Mouse (Mus musculus): ENCODE data around the gene Sys1. TPM values are rescaled to one million over a fixed set of nuclear protein-coding genes. Genes with fewer than 3 reads are reported as not detected.

Gene Sys1
- total and polyA plus RNA-seq, 2 experiments from 2014 or later, result 108 to 194 TPM

DNA sequence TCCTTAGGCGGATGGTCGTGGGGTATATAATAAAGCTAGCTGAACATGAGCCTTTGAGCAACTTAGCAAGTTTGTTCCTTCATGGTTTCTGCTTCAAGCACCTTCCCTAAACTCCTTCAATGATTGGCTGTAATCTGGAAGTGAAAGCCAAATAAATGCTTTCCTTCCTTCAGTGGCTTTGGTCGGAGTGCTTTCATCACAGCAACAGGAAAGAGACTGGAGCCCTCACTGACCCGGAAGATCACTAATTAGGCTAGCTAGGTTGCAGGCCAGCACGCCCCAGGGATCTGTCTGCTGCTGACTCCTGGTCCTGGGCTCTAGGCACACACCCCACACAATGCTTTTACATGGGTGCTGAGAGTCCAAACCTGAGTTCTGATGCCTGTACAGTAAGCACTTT is 71.8 kb downstream of the Sys1 start:
- WGBS, result 71% methylated on average over 5 of the region's 5 CpGs
- ATAC-seq (ENCODE audit: low FRiP score), result no peak
- no peak overlapping the region for H3K9ac ChIP-seq (replicated peaks; ENCODE audit: low read length, poor library complexity, severe bottlenecking)
- no peak overlapping the region for H3K27ac ChIP-seq (ENCODE audit: low read depth, low read length)
- no peak for DNase-seq (ENCODE audit: low spot score)
- H3K27me3 ChIP-seq (ENCODE audit: insufficient read depth, low read length), result no peaks in the 10 kb centered on the region
- TF ChIP-seq CTCF (IDR thresholded peaks at IDR 0.05), result no peak
- no peaks in the 10 kb centered on the region for H3K9me3 ChIP-seq (ENCODE audit: low read length)
- H3K4me3 ChIP-seq (ENCODE audit: low read depth, low read length), result no peak overlapping the region
- H3K36me3 ChIP-seq (ENCODE audit: insufficient read depth, low read length), result no peaks in the 10 kb centered on the region
- no peaks in the 10 kb centered on the region for H3K4me1 ChIP-seq (ENCODE audit: insufficient read depth, low read length)
- no peak overlapping the region for H3K4me2 ChIP-seq (ENCODE audit: low read depth, low read length, poor library complexity, severe bottlenecking)

Other genes starting within 250 kb of the Sys1 start
- gene Wfdc15b, start 235.3 kb upstream of the Sys1 start, total RNA-seq (2014; rRNA removed), result not detected in 2 replicates
- gene Wfdc15b, start 235.3 kb upstream of the Sys1 start, polyA plus RNA-seq (2015; fragmentation: Nextera tagmentation; extraction: Ambion mirVana), result not detected in 2 replicates
- not detected in 2 replicates for gene Svs2, start 218.5 kb upstream of the Sys1 start, total RNA-seq (2014; rRNA removed)
- not detected in 2 replicates for gene Svs2, start 218.5 kb upstream of the Sys1 start, polyA plus RNA-seq (2015; fragmentation: Nextera tagmentation; extraction: Ambion mirVana)
- gene Svs3b, start 200.3 kb upstream of the Sys1 start, total RNA-seq (2014; rRNA removed), result not detected in 2 replicates
- gene Svs3b, start 200.3 kb upstream of the Sys1 start, polyA plus RNA-seq (2015; fragmentation: Nextera tagmentation; extraction: Ambion mirVana), result not detected in 2 replicates
- not detected in 2 replicates for gene Svs4, start 178.5 kb upstream of the Sys1 start, total RNA-seq (2014; rRNA removed)
- not detected in 2 replicates for gene Svs4, start 178.5 kb upstream of the Sys1 start, polyA plus RNA-seq (2015; fragmentation: Nextera tagmentation; extraction: Ambion mirVana)
- not detected in 2 replicates for gene Svs3a, start 167.7 kb upstream of the Sys1 start, total RNA-seq (2014; rRNA removed)
- gene Svs3a, start 167.7 kb upstream of the Sys1 start, polyA plus RNA-seq (2015; fragmentation: Nextera tagmentation; extraction: Ambion mirVana), result not detected in 2 replicates
- gene Svs6, start 140.2 kb upstream of the Sys1 start, total RNA-seq (2014; rRNA removed), result not detected in 2 replicates
- gene Svs6, start 140.2 kb upstream of the Sys1 start, polyA plus RNA-seq (2015; fragmentation: Nextera tagmentation; extraction: Ambion mirVana), result not detected in 2 replicates
- not detected in 2 replicates for gene Svs5, start 124.2 kb upstream of the Sys1 start, total RNA-seq (2014; rRNA removed)
- gene Svs5, start 124.2 kb upstream of the Sys1 start, polyA plus RNA-seq (2015; fragmentation: Nextera tagmentation; extraction: Ambion mirVana), result not detected in 2 replicates
- gene Slpi, start 67.9 kb upstream of the Sys1 start, total RNA-seq (2014; rRNA removed), result not detected in 2 replicates
- gene Slpi, start 67.9 kb upstream of the Sys1 start, polyA plus RNA-seq (2015; fragmentation: Nextera tagmentation; extraction: Ambion mirVana), result 0.27 and 0.36 TPM in 2 replicates
- 0.77 TPM in 1 of 2 replicates, not detected in the other for gene Rbpjl, start 53.8 kb upstream of the Sys1 start, total RNA-seq (2014; rRNA removed)
- gene Rbpjl, start 53.8 kb upstream of the Sys1 start, polyA plus RNA-seq (2015; fragmentation: Nextera tagmentation; extraction: Ambion mirVana), result 0.04 TPM in 1 of 2 replicates, not detected in the other
- 1.9 and 2.0 TPM in 2 replicates for gene Matn4, start 51.8 kb upstream of the Sys1 start, total RNA-seq (2014; rRNA removed)
- gene Matn4, start 51.8 kb upstream of the Sys1 start, polyA plus RNA-seq (2015; fragmentation: Nextera tagmentation; extraction: Ambion mirVana), result 1.9 and 2.1 TPM in 2 replicates
- gene Sdc4, start 13.1 kb upstream of the Sys1 start, total RNA-seq (2014; rRNA removed), result 13.8 and 20.3 TPM in 2 replicates
- gene Sdc4, start 13.1 kb upstream of the Sys1 start, polyA plus RNA-seq (2015; fragmentation: Nextera tagmentation; extraction: Ambion mirVana), result 18.3 and 19.3 TPM in 2 replicates
- gene Gm20458, start 4.0 kb downstream of the Sys1 start, total RNA-seq (2014; rRNA removed), result 4.7 and 15.0 TPM in 2 replicates
- 6.9 and 7.2 TPM in 2 replicates for gene Gm20458, start 4.0 kb downstream of the Sys1 start, polyA plus RNA-seq (2015; fragmentation: Nextera tagmentation; extraction: Ambion mirVana)
- gene Trp53tg5, start 16.8 kb downstream of the Sys1 start, total RNA-seq (2014; rRNA removed), result not detected in 2 replicates
- gene Trp53tg5, start 16.8 kb downstream of the Sys1 start, polyA plus RNA-seq (2015; fragmentation: Nextera tagmentation; extraction: Ambion mirVana), result not detected in 2 replicates
- 21.1 and 26.7 TPM in 2 replicates for gene Dbndd2, start 29.1 kb downstream of the Sys1 start, total RNA-seq (2014; rRNA removed)
- 24.8 and 25.4 TPM in 2 replicates for gene Dbndd2, start 29.1 kb downstream of the Sys1 start, polyA plus RNA-seq (2015; fragmentation: Nextera tagmentation; extraction: Ambion mirVana)
- 117 and 126 TPM in 2 replicates for gene Pigt, start 40.6 kb downstream of the Sys1 start, total RNA-seq (2014; rRNA removed)
- gene Pigt, start 40.6 kb downstream of the Sys1 start, polyA plus RNA-seq (2015; fragmentation: Nextera tagmentation; extraction: Ambion mirVana), result 121 and 126 TPM in 2 replicates
- 0.38 and 0.52 TPM in 2 replicates for gene Wfdc2, start 105.4 kb downstream of the Sys1 start, total RNA-seq (2014; rRNA removed)
- 1.5 and 1.9 TPM in 2 replicates for gene Wfdc2, start 105.4 kb downstream of the Sys1 start, polyA plus RNA-seq (2015; fragmentation: Nextera tagmentation; extraction: Ambion mirVana)
- gene Spint3, start 116.5 kb downstream of the Sys1 start, total RNA-seq (2014; rRNA removed), result not detected in 2 replicates
- not detected in 2 replicates for gene Spint3, start 116.5 kb downstream of the Sys1 start, polyA plus RNA-seq (2015; fragmentation: Nextera tagmentation; extraction: Ambion mirVana)
- not detected in 2 replicates for gene Wfdc6a, start 128.5 kb downstream of the Sys1 start, total RNA-seq (2014; rRNA removed)
- gene Wfdc6a, start 128.5 kb downstream of the Sys1 start, polyA plus RNA-seq (2015; fragmentation: Nextera tagmentation; extraction: Ambion mirVana), result not detected in 2 replicates
- not detected in 2 replicates for gene Eppin, start 136.6 kb downstream of the Sys1 start, total RNA-seq (2014; rRNA removed)
- gene Eppin, start 136.6 kb downstream of the Sys1 start, polyA plus RNA-seq (2015; fragmentation: Nextera tagmentation; extraction: Ambion mirVana), result not detected in 2 replicates
- not detected in 2 replicates for gene Wfdc6b, start 156.6 kb downstream of the Sys1 start, total RNA-seq (2014; rRNA removed)
- gene Wfdc6b, start 156.6 kb downstream of the Sys1 start, polyA plus RNA-seq (2015; fragmentation: Nextera tagmentation; extraction: Ambion mirVana), result not detected in 2 replicates
- 0.28 TPM in 1 of 2 replicates, not detected in the other for gene Wfdc8, start 156.7 kb downstream of the Sys1 start, total RNA-seq (2014; rRNA removed)
- not detected in 2 replicates for gene Wfdc8, start 156.7 kb downstream of the Sys1 start, polyA plus RNA-seq (2015; fragmentation: Nextera tagmentation; extraction: Ambion mirVana)
- gene Wfdc16, start 181.8 kb downstream of the Sys1 start, total RNA-seq (2014; rRNA removed), result not detected in 2 replicates
- not detected in 2 replicates for gene Wfdc16, start 181.8 kb downstream of the Sys1 start, polyA plus RNA-seq (2015; fragmentation: Nextera tagmentation; extraction: Ambion mirVana)
- gene Wfdc10, start 199.1 kb downstream of the Sys1 start, total RNA-seq (2014; rRNA removed), result 3.5 TPM in 1 of 2 replicates, not detected in the other
- 0.38 and 0.42 TPM in 2 replicates for gene Wfdc10, start 199.1 kb downstream of the Sys1 start, polyA plus RNA-seq (2015; fragmentation: Nextera tagmentation; extraction: Ambion mirVana)
- not detected in 2 replicates for gene Wfdc9, start 199.6 kb downstream of the Sys1 start, total RNA-seq (2014; rRNA removed)
- not detected in 2 replicates for gene Wfdc9, start 199.6 kb downstream of the Sys1 start, polyA plus RNA-seq (2015; fragmentation: Nextera tagmentation; extraction: Ambion mirVana)
- gene Wfdc11, start 217.1 kb downstream of the Sys1 start, total RNA-seq (2014; rRNA removed), result not detected in 2 replicates
- gene Wfdc11, start 217.1 kb downstream of the Sys1 start, polyA plus RNA-seq (2015; fragmentation: Nextera tagmentation; extraction: Ambion mirVana), result not detected in 2 replicates
- gene Wfdc13, start 228.1 kb downstream of the Sys1 start, total RNA-seq (2014; rRNA removed), result not detected in 2 replicates
- gene Wfdc13, start 228.1 kb downstream of the Sys1 start, polyA plus RNA-seq (2015; fragmentation: Nextera tagmentation; extraction: Ambion mirVana), result not detected in 2 replicates
- not detected in 2 replicates for gene Spint4, start 241.5 kb downstream of the Sys1 start, total RNA-seq (2014; rRNA removed)
- gene Spint4, start 241.5 kb downstream of the Sys1 start, polyA plus RNA-seq (2015; fragmentation: Nextera tagmentation; extraction: Ambion mirVana), result not detected in 2 replicates

Data from midbrain, postnatal 0 days (tissue).